Mouse (Mus musculus) embryonic fibroblast, embryonic 13.5 days (primary cell): Measurements from ENCODE around the gene Dlg2. TPM values are rescaled to one million over a fixed set of nuclear protein-coding genes. Genes with fewer than 3 reads are reported as not detected.

Experiments
- H3K27ac ChIP-seq: 2 replicates; pipeline ENCODE4 v1.5.1; 2012; ENCODE audit warnings: low read length, control low read depth, inconsistent platforms; ENCODE audit not compliant: insufficient read depth
- H3K4me1 ChIP-seq: 2 replicates; pipeline ENCODE4 v1.6.1; 2011; ENCODE audit warnings: low read length; ENCODE audit not compliant: control insufficient read depth, insufficient read depth
- H3K4me3 ChIP-seq: 2 replicates; pipeline ENCODE4 v1.5.1; 2011; ENCODE audit warnings: mild to moderate bottlenecking, control low read depth, low read length; ENCODE audit not compliant: insufficient read depth
- CTCF ChIP-seq: IDR thresholded peaks from 2 replicates; pipeline ENCODE4 v1.5.1; 2011; ENCODE audit warnings: mild to moderate bottlenecking, control low read depth, low read length, moderate library complexity, borderline replicate concordance; ENCODE audit not compliant: insufficient read depth
- POLR2A ChIP-seq: IDR thresholded peaks from 2 replicates; pipeline ENCODE4 v1.6.1; 2011; ENCODE audit warnings: low read depth, mild to moderate bottlenecking, control low read depth, low read length, moderate library complexity
- polyA plus RNA-seq: library from polyadenylated mRNA; stranded (reverse); fragments of >200 nt; gene quantifications from 2 replicates; pipeline ENCODE4 v1.2.4, GENCODE M21; 2011; ENCODE audit warnings: low read depth; ENCODE audit not compliant: missing spikeins, insufficient read length

Dlg2 gene
- 3.3 and 5.2 TPM in 2 replicates for polyA plus RNA-seq

DNA sequence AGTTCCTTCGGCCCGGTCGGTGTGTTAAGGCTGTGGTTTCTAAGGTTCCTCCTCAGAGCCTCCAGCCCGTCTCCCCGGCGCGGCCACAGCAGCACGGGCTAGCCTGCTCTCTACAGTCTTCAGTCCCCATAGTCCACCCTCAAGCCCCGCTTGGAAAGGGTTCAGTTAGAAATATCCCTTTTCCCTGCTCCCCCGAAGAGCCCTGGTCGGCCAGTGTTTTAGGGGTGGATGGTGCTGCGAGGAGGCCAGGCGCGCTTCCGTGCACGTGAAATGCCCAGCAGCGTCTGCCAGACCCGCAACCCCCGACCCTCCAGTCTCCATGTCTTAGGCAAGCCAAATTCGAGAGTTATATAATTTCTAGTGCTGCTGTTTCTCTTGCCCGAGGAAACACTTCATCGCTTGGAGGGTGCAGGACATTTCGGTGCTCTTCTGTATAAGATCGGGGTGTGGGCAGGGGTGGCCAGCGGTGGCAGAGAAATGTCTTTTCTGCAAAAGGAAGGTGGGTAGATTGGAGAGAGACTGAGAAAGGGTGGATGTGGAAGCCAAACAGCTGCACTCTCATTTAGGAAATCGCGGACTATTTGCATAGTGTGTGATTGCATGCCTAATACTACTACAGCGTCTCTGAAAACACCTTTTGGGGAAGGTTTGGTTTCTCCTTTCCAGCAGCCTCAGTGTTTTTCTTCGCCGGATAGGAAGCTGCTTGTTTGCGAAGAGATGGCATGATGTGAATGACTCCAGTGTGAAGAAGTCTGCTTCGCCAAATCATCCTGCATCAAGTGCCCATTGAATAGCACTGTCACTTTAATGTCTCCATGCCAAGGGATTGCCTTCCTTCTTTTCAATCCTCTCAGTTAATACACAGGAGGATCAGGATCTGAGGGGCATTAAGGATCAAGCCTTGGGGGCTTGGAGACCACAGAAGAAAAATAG lies at the start of gene Dlg2:
Gene Dlg2, plus strand, starts transcription at position 360 of the 933 bp plus-strand sequence.
- H3K27ac ChIP-seq = no peak within 1 kb of the TSS
- TF ChIP-seq CTCF (no peak), POLR2A (no peak)
- peaks cover 5% of the 10 kb centered on the region; the same call in 1 of the 2 replicates for H3K4me1 ChIP-seq

DNA sequence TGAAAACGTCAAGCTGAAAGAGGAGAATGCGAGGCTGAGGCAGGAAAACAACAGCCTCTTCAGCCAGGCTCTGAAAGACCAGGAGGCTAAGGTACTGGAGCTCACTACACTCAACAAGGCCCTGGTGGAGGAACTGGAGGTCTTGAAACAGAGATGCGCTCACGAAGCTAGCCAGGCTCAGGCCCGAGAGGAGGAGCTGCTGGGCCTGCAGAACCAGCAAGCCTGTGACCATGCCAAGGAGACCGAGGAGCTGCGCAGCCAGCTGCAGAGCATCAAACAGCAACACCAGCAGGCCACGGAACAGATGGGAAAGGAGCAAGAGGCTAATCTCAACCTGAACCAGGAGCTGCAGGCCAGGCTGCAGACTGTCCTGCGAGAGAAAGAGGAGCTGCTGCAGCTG lies 49.5 kb upstream of the Dlg2 start:
- H3K4me3 ChIP-seq = no peak overlapping the region
- no peak for TF ChIP-seq CTCF
- TF ChIP-seq POLR2A = no peak
- no peaks in the 10 kb centered on the region for H3K4me1 ChIP-seq
- no peak overlapping the region for H3K27ac ChIP-seq

More for the DNA sequence above, at the start of gene Dlg2:
- H3K4me3 ChIP-seq = peak within 1 kb of the TSS; percentile 78

DNA sequence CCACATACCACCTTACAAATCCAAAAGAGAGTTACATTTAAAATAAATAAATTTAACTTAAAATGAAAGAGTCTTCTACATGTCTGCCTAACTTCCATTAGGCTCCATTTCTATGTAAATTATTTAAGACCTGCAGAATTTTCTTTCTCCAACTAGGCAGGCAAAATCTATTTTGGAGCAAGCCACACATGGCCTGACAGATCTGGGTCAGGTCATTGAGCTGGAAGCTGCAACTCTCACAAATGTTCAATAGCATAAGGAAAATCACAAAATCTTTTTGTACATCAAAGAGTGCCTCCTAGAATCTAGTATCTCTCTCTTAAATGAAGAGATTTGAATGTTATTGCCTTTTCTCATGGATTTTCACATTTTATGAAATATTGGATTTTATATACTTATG lies 44.3 kb upstream of the Dlg2 start:
- Histone ChIP-seq H3K27ac (no peak overlapping the region), H3K4me3 (no peak overlapping the region), H3K4me1 (no peaks in the 10 kb centered on the region)
- no peak for TF ChIP-seq POLR2A
- no peak for TF ChIP-seq CTCF

DNA sequence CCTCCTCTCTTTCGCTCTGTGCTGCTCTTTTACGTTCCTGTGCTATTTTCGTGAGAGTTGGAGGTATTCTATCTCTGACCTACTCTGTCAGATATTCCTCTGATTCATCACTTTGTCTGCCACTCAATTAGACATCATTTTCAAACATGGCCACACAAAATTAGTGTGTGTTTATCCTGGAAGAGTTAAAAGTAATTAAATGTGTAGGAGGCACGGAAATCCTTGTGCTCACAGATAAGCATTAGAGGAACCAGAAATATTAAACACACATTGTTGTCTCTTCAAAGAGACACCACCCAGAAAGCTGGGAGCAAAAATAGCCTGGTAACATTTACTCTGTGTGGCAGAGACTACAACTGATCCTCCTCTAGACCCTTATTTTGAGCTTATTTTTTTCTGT lies 36.4 kb upstream of the Dlg2 start:
- no peak for TF ChIP-seq CTCF
- no peak for TF ChIP-seq POLR2A
- H3K4me1 ChIP-seq = no peaks in the 10 kb centered on the region
- no peak overlapping the region for H3K4me3 ChIP-seq
- no peak overlapping the region for H3K27ac ChIP-seq

DNA sequence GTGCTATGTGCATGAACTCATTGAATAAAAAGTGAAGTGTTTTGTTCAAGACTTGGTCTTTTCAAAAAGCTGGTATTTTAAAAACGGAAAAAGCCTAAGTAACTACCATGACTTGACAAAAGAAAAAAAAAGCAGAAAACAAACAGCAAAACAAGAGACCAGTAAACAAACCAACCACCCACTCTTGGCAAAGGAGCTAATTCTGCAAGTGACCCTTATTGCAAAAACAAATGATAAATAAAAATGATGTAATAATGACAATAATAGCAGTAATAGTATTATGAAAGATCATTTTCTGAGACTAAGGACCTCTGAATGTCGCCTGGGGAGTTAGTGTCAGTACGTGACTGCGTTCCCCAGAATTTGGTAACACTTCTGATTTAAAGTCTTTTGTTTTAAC lies 34.4 kb upstream of the Dlg2 start:
- H3K27ac ChIP-seq = peak overlapping the region; percentile 66

DNA sequence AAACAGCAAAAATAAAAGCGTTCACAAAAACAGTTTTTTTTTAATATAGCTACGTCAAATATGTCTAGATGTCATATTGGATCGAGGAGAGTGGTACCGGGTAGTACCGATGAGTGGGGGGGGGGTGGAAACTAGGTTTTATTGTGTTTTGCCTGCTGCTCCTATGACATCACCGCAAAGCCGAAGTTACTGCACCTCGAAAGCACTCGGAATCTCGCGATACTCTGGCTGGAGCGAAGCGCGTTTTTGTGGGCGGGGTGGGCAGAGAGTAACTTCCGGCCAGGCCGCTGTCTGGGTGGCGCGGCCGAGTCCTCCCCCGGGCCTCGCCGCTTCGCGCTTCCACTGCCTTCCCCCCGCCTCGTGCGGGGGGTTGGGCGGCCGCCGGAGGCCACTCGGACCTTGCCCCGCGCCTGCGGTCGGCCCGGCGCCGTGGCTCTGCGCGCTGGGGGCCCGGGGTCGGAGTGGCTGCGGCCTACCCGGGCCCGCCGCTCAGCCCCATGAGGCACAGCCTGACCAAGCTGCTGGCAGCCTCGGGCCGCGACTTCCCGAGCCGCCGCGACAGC lies 33.9 kb upstream of the Dlg2 start, which contains the start of gene Crebzf:
Gene Crebzf, plus strand, starts transcription at position 212 of the 563 bp plus-strand sequence.
- TF ChIP-seq POLR2A (peak; percentile 74), CTCF (no peak)
- Histone ChIP-seq H3K4me3 (peak within 1 kb of the TSS; percentile 99), H3K4me1 (no peaks in the 10 kb centered on the region; the same call in 1 of the 2 replicates), H3K27ac (peak within 1 kb of the TSS; percentile 89)

More for the DNA sequence above, 34.4 kb upstream of the Dlg2 start:
- no peaks in the 10 kb centered on the region for H3K4me1 ChIP-seq
- TF ChIP-seq POLR2A = no peak
- TF ChIP-seq CTCF = no peak
- peak overlapping the region; percentile 27 for H3K4me3 ChIP-seq

DNA sequence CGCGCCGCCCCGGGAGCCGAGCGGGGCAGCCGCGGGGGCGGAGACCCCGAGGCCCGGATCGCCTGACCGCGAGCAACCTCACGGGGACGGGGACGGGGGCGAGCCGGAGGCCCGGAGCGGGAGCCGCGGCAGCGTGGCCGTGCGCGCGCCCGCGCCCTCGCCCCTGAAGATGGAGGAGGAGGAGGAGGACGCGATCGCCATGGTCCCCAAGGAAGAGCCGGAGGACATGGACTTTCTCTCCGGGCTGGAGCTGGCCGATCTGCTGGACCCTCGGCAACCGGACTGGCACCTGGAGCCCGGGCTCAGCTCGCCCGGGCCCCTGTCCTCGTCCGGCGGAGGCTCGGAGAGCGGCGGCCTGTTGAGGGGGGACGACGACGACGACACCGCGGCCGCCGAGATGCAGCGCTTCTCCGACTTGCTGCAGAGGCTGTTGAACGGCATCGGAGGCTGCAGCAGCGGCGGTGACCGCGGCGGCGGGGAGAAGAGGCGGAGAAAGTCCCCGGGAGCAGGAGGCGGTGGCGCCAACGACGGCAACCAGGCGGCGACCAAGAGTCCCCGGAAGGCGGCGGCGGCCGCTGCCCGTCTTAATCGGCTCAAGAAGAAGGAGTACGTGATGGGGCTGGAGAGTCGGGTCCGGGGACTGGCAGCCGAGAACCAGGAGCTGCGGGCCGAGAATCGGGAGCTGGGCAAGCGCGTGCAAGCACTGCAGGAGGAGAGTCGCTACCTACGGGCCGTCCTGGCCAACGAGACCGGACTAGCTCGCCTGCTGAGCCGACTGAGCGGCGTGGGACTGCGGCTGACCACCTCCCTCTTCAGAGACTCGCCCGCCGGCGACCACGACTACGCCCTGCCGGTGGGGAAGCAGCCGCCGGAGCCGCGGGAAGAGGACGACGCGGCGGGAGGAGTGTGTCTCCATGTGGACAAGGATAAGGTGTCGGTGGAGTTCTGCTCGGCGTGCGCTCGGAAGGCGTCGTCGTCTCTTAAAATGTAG lies 33.1 kb upstream of the Dlg2 start:
- 0 out of 2 replicates have a peak, but pooled peaks have one; percentile 17 for TF ChIP-seq POLR2A
- TF ChIP-seq CTCF = no peak
- Histone ChIP-seq H3K4me3 (peak overlapping the region; percentile 99), H3K27ac (peak overlapping the region; percentile 89), H3K4me1 (no peaks in the 10 kb centered on the region; the same call in 1 of the 2 replicates)

DNA sequence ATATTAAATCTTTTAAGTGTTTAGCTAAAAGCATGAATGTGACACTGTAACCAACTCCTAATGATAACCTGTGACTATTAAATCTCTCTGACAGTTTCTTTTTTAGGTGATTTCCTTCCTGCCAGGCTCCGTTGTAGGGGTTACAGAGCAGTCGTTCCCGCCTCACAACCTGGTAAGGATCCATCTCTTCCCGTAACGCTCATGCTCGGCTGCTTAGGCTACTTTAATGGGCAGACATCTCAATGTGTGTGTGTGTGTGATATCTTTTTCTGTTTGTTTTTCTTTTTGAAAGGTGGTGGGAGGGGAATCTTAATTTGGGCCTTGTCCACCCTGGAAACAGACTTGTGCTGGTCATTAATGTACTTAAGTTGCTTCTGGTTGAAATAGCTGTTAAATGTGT lies 32.3 kb upstream of the Dlg2 start:
- Histone ChIP-seq H3K27ac (no peak overlapping the region), H3K4me1 (no peaks in the 10 kb centered on the region; the same call in 1 of the 2 replicates), H3K4me3 (peak overlapping the region; percentile 99)
- no peak for TF ChIP-seq POLR2A
- TF ChIP-seq CTCF = no peak
